Mouse (Mus musculus): ENCODE results near the gene Traf1.

The Traf1 gene

GRCm38 (mm10) chr2:34902731-34903130 is 58.8 kb downstream of the Traf1 start:
- no peak for DNase-seq (ENCODE audit: low read depth, low spot score)

- DNase-seq (ENCODE audit: low read depth, low spot score) = no peak
Measured at GRCm38 (mm10) chr2:34901726-34902125, 59.8 kb downstream of the Traf1 start.

GRCm38 (mm10) chr2:34900412-34900811 is 61.2 kb downstream of the Traf1 start:
- DNase-seq (ENCODE audit: low read depth, low spot score) = no peak

GRCm38 (mm10) chr2:34899682-34900081 is 61.9 kb downstream of the Traf1 start:
- DNase-seq (ENCODE audit: low read depth, low spot score) = no peak

GRCm38 (mm10) chr2:34897820-34898219 is 63.8 kb downstream of the Traf1 start:
- DNase-seq (ENCODE audit: low read depth, low spot score) = peak; percentile 67

- no peak for DNase-seq (ENCODE audit: low read depth, low spot score)
Measured at GRCm38 (mm10) chr2:34896821-34897460, 64.6 kb downstream of the Traf1 start.

- no peak for DNase-seq (ENCODE audit: low read depth, low spot score)
Measured at GRCm38 (mm10) chr2:34895503-34896113, 66.0 kb downstream of the Traf1 start.

GRCm38 (mm10) chr2:34893950-34894349 is 67.6 kb downstream of the Traf1 start:
- no peak for DNase-seq (ENCODE audit: low read depth, low spot score)

All from CD4-positive, CD25-positive, alpha-beta regulatory T cell, adult 2 months (primary cell).